Mouse (Mus musculus) MEL (cell line): ENCODE measurements around the gene Ddhd1.

Experiments
- CHD2 ChIP-seq: IDR thresholded peaks from 2 replicates; pipeline ENCODE4 v1.6.1; 2011; ENCODE audit warnings: low read length, improper control_type of control experiment
- MAX ChIP-seq: IDR thresholded peaks from 2 replicates; pipeline ENCODE4 v1.6.1; 2011; ENCODE audit warnings: low read length, improper control_type of control experiment
- MYB ChIP-seq: IDR thresholded peaks from 2 replicates; pipeline ENCODE4 v1.6.1; 2011; ENCODE audit warnings: mild to moderate bottlenecking, low read depth, low read length, improper control_type of control experiment
- POLR2A ChIP-seq, 2 experiments: IDR thresholded peaks; 2 replicates each; pipeline ENCODE4 v1.6.1; 2011 to 2012; ENCODE audit warnings: low read length in 2 of 2, mild to moderate bottlenecking in 2 of 2, control low read depth in 1 of 2, improper control_type of control experiment in 1 of 2, low read depth in 1 of 2, moderate library complexity in 1 of 2; ENCODE audit not compliant: control insufficient read depth in 1 of 2, insufficient read depth in 1 of 2, poor library complexity in 1 of 2
- UBTF ChIP-seq: IDR thresholded peaks from 2 replicates; pipeline ENCODE4 v1.6.1; 2012; ENCODE audit warnings: low read depth, mild to moderate bottlenecking, inconsistent platforms, low read length, improper control_type of control experiment, moderate library complexity, borderline replicate concordance; ENCODE audit not compliant: insufficient read depth

DNA sequence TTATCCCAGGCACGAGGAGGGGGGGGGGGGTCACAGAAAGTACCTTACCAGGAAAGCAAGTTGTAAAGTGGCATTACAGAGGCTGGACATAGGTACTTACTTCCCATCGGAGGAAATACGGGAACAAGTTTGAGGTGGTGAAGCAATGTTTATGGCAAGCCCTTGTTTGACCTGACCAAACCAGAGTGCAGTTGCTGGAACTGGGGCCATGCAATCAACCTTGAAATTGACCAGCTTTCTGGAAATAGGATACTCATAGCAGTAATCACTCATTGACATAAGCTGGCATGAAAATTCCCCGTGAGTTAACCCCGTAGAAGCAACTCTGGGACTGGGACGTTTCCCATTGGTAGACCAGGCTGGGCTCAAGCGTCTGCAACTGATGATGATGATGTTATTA lies 113.0 kb downstream of the Ddhd1 start:
- TF ChIP-seq MYB (no peak), MAX (no peak), CHD2 (no peak), UBTF (no peak), POLR2A (IDR thresholded peaks at IDR 0.05; ENCODE audit: control insufficient read depth in 1 of 2, insufficient read depth in 1 of 2, low read depth in 1 of 2, low read length in 2 of 2, poor library complexity in 1 of 2) (no peak)
